Mouse (Mus musculus) liver, adult 2 months (tissue): ENCODE measurements around the gene Uqcc2. TPM values are rescaled to one million over a fixed set of nuclear protein-coding genes. Genes with fewer than 3 reads are reported as not detected.

Source experiments
- DNase-seq: peaks from one replicate; pipeline ENCODE4 v3.0.0-alpha.2; 2011; ENCODE audit warnings: low read depth, low spot score; ENCODE audit errors: extremely low read depth
- H3K27ac ChIP-seq: fragments of 200-500 bp; replicated peaks from 2 replicates; pipeline ENCODE4 v1.5.1; 2012; ENCODE audit warnings: low read depth, mild to moderate bottlenecking, control low read depth, inconsistent platforms, low read length; ENCODE audit not compliant: insufficient read depth
- H3K27me3 ChIP-seq: fragments of 200-500 bp; 2 replicates; pipeline ENCODE4 v1.6.1; 2012; ENCODE audit warnings: mild to moderate bottlenecking, moderate library complexity, low read length, inconsistent platforms; ENCODE audit not compliant: control insufficient read depth, insufficient read depth
- H3K36me3 ChIP-seq: fragments of 200-500 bp; 2 replicates; pipeline ENCODE4 v1.6.1; 2012; ENCODE audit warnings: low read length, inconsistent platforms; ENCODE audit not compliant: control insufficient read depth, insufficient read depth
- H3K4me1 ChIP-seq: fragments of 200-500 bp; 2 replicates; pipeline ENCODE4 v1.6.1; 2011; ENCODE audit warnings: low read length; ENCODE audit not compliant: control insufficient read depth, insufficient read depth
- H3K4me3 ChIP-seq: fragments of 200-500 bp; 2 replicates; pipeline ENCODE4 v1.5.1; 2011; ENCODE audit warnings: low read depth, mild to moderate bottlenecking, control low read depth, low read length, moderate library complexity; ENCODE audit not compliant: insufficient read depth
- H3K79me2 ChIP-seq: fragments of 200-500 bp; 2 replicates; pipeline ENCODE4 v1.6.1; 2012; ENCODE audit warnings: inconsistent platforms, mild to moderate bottlenecking, low read length, moderate library complexity; ENCODE audit not compliant: control insufficient read depth, insufficient read depth
- H3K9ac ChIP-seq: fragments of 200-500 bp; 2 replicates; pipeline ENCODE4 v1.6.1; 2012; ENCODE audit warnings: low read depth, mild to moderate bottlenecking, control low read depth, inconsistent platforms, low read length
- CTCF ChIP-seq: fragments of 200-500 bp; IDR thresholded peaks from 2 replicates; pipeline ENCODE4 v1.5.1; 2011; ENCODE audit warnings: low read depth, low read length, control low read depth
- POLR2A ChIP-seq: fragments of 200-500 bp; IDR thresholded peaks from 2 replicates; pipeline ENCODE4 v1.6.1; 2011; ENCODE audit warnings: low read length, control low read depth; ENCODE audit not compliant: insufficient read depth; ENCODE audit errors: extremely low read depth
- WGBS: fragments of 180-500 bp; shearing (Covaris S2); methylation state at CpG from one replicate; pipeline ENCODE4 v1.1.7; 2018; 5-methylcytosine and 5-hydroxymethylcytosine counted together
- polyA plus RNA-seq: library from polyadenylated mRNA; depleted of rRNA; stranded (reverse); fragments of >200 nt; gene quantifications from 2 replicates; pipeline ENCODE4 v1.2.3, GENCODE M21; 2012
- total RNA-seq: library from RNA; depleted of rRNA; stranded (reverse); fragments of >200 nt; gene quantifications from 2 replicates; pipeline ENCODE4 v1.2.3, GENCODE M21; 2014

Uqcc2 gene
- total and polyA plus RNA-seq, 2 experiments, result 78.9 to 135 TPM

GRCm38 (mm10) chr17:27121266-27121665, 12.4 kb downstream of the Uqcc2 start:
- no peak overlapping the region for H3K9ac ChIP-seq
- TF ChIP-seq POLR2A, result no peak
- TF ChIP-seq CTCF, result no peak
- 82% methylated on average over 14 of the region's 14 CpGs for WGBS
- H3K4me3 ChIP-seq, result no peak overlapping the region
- DNase-seq, result no peak
- no peaks in the 10 kb centered on the region for H3K27me3 ChIP-seq
- H3K36me3 ChIP-seq, result no peaks in the 10 kb centered on the region
- H3K27ac ChIP-seq, result no peak overlapping the region
- H3K79me2 ChIP-seq, result no peaks in the 10 kb centered on the region
- no peaks in the 10 kb centered on the region for H3K4me1 ChIP-seq

GRCm38 (mm10) chr17:27120561-27121024, 13.1 kb downstream of the Uqcc2 start:
- Histone ChIP-seq H3K4me3 (no peak overlapping the region), H3K4me1 (no peaks in the 10 kb centered on the region), H3K27me3 (no peaks in the 10 kb centered on the region), H3K27ac (no peak overlapping the region), H3K79me2 (no peaks in the 10 kb centered on the region), H3K36me3 (no peaks in the 10 kb centered on the region), H3K9ac (no peak overlapping the region)
- 42% methylated on average over 18 of the region's 18 CpGs for WGBS
- TF ChIP-seq POLR2A, result no peak
- peak; percentile 60 for TF ChIP-seq CTCF
- no peak for DNase-seq

- TF ChIP-seq POLR2A (no peak), CTCF (no peak)
- Histone ChIP-seq H3K4me1 (no peaks in the 10 kb centered on the region), H3K27ac (no peak overlapping the region), H3K27me3 (no peaks in the 10 kb centered on the region), H3K4me3 (no peak overlapping the region), H3K79me2 (no peaks in the 10 kb centered on the region), H3K36me3 (no peaks in the 10 kb centered on the region), H3K9ac (no peak overlapping the region)
- WGBS, result 83% methylated on average over 8 of the region's 8 CpGs
- DNase-seq, result no peak
These were observed 13.8 kb downstream of the Uqcc2 start for GRCm38 (mm10) chr17:27119954-27120353.

GRCm38 (mm10) chr17:27119540-27119895, 14.2 kb downstream of the Uqcc2 start:
- H3K4me3 ChIP-seq, result no peak overlapping the region
- 87% methylated on average over 4 of the region's 4 CpGs for WGBS
- H3K27ac ChIP-seq, result no peak overlapping the region
- no peaks in the 10 kb centered on the region for H3K36me3 ChIP-seq
- TF ChIP-seq POLR2A, result no peak
- no peak for TF ChIP-seq CTCF
- H3K27me3 ChIP-seq, result no peaks in the 10 kb centered on the region
- H3K9ac ChIP-seq, result no peak overlapping the region
- no peaks in the 10 kb centered on the region for H3K79me2 ChIP-seq
- DNase-seq, result no peak
- H3K4me1 ChIP-seq, result no peaks in the 10 kb centered on the region

GRCm38 (mm10) chr17:27118676-27119539, 14.8 kb downstream of the Uqcc2 start:
- H3K36me3 ChIP-seq, result no peaks in the 10 kb centered on the region

GRCm38 (mm10) chr17:27110072-27110471, 23.6 kb downstream of the Uqcc2 start:
- H3K9ac ChIP-seq, result no peak overlapping the region
- no peak overlapping the region for H3K27ac ChIP-seq
- DNase-seq, result no peak
- no peak overlapping the region for H3K4me3 ChIP-seq
- H3K36me3 ChIP-seq, result no peaks in the 10 kb centered on the region
- no peaks in the 10 kb centered on the region for H3K79me2 ChIP-seq
- no peaks in the 10 kb centered on the region for H3K27me3 ChIP-seq
- 74% methylated on average over 7 of the region's 7 CpGs for WGBS
- TF ChIP-seq POLR2A (no peak), CTCF (no peak)
- H3K4me1 ChIP-seq, result no peaks in the 10 kb centered on the region

More at GRCm38 (mm10) chr17:27118676-27119539, 14.8 kb downstream of the Uqcc2 start:
- no peak for DNase-seq
- Histone ChIP-seq H3K27ac (no peak overlapping the region), H3K4me3 (no peak overlapping the region), H3K9ac (no peak overlapping the region), H3K4me1 (no peaks in the 10 kb centered on the region), H3K27me3 (no peaks in the 10 kb centered on the region), H3K79me2 (no peaks in the 10 kb centered on the region)
- 90% methylated on average over 25 of the region's 25 CpGs for WGBS
- TF ChIP-seq POLR2A, result no peak
- no peak for TF ChIP-seq CTCF
